Mouse (Mus musculus): ENCODE data around the gene Zfp667.

Gene Zfp667

DNA sequence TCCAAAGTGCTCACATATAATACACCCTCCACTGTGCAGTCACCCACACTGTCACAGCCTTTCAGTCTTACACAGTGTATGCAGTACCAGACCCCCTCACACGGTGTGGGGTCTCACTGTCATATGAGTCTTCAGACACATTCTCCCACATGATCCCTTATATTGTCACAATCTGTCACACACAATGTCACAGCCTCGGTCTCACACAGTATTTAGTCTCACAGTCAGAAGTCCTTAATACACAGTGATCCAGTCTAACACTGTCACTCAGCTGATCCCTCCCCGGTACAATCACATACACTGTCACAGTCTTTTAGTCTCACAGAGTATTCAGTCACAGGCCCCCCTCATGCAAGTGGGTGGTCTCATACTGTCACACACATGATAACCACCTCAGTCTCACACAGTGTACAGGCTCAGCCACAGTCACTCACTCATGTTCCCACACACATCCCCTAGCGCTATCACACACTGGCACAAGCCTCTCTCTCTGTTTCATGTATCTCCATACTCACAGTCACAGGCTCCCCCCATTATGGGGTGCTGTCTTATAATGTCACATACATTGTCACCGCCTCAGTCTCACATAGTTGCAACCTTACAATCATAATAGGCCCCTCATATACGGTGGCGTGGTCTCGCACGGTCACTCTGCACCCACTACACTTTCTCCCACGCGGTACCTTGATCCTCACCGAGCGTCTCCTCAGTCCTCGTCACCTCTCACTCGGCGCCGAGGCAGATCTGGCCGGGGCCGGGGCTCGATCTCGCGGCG is 44.3 kb downstream of the Zfp667 start:
- DNase-seq (ENCODE audit: low spot score in 2 of 2): no peak

DNA sequence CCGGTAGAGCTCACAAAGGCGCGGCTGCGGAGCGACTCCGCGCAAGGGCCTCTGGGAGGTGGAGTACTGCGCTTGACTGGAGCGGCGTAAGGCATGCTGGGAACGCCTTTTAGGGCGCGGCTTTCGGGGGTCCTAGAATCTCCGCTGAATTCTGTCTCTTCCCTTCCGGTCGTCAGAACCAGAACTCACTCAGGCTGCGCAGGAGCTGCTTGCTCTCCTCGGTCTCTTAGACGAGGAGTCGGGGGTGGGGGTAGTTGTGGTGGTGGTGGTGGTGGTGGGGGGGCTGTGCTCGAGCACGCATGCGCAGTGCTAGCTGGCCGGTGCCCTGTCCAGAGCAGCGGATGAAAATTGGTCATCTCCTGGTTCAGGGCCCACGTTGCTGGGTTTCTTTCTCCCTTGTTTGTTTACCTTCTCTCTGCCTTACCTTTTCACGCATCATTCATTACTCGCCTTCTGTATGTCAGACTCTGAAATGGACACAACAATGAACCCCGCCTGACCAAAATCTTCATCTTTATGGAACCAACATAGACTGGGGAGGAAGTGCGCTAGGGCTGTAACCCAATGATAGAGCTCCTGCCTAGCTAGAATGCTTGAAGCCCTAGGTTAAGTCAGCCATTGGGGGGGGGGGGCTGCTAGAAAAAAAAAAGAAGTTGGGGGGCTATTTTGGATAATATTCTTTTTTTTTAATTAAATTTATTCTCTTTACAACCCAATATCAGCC is 45.0 kb downstream of the Zfp667 start, which contains the start of gene Zfp583:
Gene Zfp583 (minus strand): TSS at position 53 of the 724 bp plus-strand sequence.
- peak; percentile 71 to 84 for DNase-seq (ENCODE audit: low spot score in 2 of 2)

DNA sequence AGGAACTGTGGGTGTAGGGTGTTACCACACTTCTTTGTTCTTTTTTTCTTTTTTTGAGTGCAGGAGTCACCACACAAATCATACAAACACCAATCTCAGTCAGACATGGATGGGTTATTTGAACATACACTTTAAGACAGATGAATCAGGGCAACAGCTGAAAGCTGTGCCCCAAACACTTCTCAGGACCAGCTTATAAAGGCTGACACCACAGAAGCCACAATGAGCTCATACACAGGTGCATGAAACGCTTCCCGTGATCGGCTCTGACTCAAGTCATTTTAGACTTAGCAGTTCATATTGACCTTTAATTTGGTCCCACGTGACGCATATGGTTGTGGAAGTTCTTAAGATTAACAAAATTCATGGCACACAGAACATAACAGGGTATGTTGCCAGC is 53.5 kb downstream of the Zfp667 start:
- peak in 1 of 2 experiments; percentile 5 for DNase-seq (ENCODE audit: low spot score in 2 of 2)

DNA sequence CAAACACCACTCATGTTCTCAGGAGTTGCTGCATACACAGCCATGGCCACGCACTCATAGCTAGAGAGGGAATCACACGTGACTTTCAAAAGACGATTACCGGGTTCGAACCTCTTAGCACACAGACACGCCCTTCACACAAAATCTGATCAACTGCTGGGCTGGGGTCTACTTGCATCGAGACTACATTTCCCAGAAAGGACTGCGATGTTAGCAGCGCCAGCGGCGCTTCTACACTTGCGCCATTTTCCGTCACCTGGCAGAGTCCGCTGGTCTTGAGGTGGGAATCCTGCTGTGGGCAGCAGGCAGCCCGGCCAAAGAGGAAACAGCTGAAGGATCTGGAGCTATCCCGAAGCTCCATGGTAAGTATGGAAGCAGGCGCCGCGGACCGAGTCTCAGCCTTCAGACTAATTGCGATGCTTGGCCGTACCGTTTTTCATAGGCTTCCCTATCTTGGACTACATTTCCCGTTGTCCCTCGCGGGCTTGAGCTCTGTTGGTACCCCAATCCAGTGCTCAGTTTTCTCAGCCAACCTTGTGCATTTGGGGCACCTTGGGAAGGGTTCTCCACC is 57.2 kb downstream of the Zfp667 start, which contains the start of gene Gm3854:
Gene Gm3854 (plus strand): TSS at position 259 of the 571 bp plus-strand sequence.
- DNase-seq (ENCODE audit: low spot score in 2 of 2): no peak

DNA sequence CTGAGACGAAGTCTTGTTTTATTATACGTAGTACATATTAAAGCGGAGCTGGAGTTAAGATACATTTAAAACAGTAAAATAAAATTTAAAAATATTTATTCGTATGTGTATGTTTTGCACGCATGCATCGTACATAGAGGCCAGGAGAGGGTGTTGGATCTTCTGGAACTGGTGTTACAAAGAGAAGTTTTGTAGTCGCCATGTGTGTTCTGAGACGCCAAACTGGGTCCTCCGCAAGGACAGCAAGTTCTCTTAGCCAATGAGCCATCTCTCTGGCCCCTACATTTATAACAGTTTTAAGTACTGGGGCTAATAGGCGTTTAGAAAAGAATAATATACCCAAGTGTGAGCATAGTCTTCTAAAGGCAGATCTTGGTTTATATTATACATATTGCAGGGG is 57.7 kb downstream of the Zfp667 start:
- DNase-seq (ENCODE audit: low spot score in 2 of 2): no peak

Data from spleen, postnatal 4 days (tissue).